Mouse (Mus musculus) stomach, embryonic 15.5 days (tissue): ENCODE measurements around the gene Pla2g15. TPM values are rescaled to one million over a fixed set of nuclear protein-coding genes. Genes with fewer than 3 reads are reported as not detected.

Experiments used
- ATAC-seq: fragments of 200-750 bp; cut with Nextera tagmentation; 2 replicates; pipeline ENCODE4 v1.8.0; 2017; ENCODE audit warnings: low read depth, moderate number of reproducible peaks, moderate TSS enrichment; ENCODE audit not compliant: insufficient read depth, low FRiP score
- H3K27ac ChIP-seq: fragments of 300-500 bp; sonication (generic); 2 replicates; pipeline ENCODE4 v1.5.1; 2015; ENCODE audit warnings: mild to moderate bottlenecking, inconsistent platforms
- H3K27me3 ChIP-seq: fragments of 300-500 bp; sonication (generic); replicated peaks from 2 replicates; pipeline ENCODE4 v1.6.1; 2015; ENCODE audit warnings: inconsistent platforms
- H3K36me3 ChIP-seq: fragments of 300-500 bp; sonication (generic); 2 replicates; pipeline ENCODE4 v1.6.1; 2015; ENCODE audit warnings: inconsistent platforms
- H3K4me1 ChIP-seq: fragments of 300-500 bp; sonication (generic); 2 replicates; pipeline ENCODE4 v1.6.1; 2015; ENCODE audit warnings: inconsistent platforms
- H3K4me2 ChIP-seq: fragments of 300-500 bp; sonication (generic); 2 replicates; pipeline ENCODE4 v1.6.1; 2015; ENCODE audit warnings: mild to moderate bottlenecking, inconsistent platforms
- H3K4me3 ChIP-seq: fragments of 300-500 bp; sonication (generic); replicated peaks from 2 replicates; pipeline ENCODE4 v1.5.1; 2015; ENCODE audit warnings: inconsistent platforms
- H3K9ac ChIP-seq: fragments of 300-500 bp; sonication (generic); 2 replicates; pipeline ENCODE4 v1.6.1; 2015; ENCODE audit warnings: inconsistent platforms
- H3K9me3 ChIP-seq: fragments of 300-500 bp; sonication (generic); 2 replicates; pipeline ENCODE4 v1.6.1; 2016; ENCODE audit warnings: inconsistent platforms
- WGBS: fragments of 180-500 bp; shearing (Covaris S2); methylation state at CpG from one replicate; pipeline ENCODE4 v1.1.7; 2015; 5-methylcytosine and 5-hydroxymethylcytosine counted together
- polyA plus RNA-seq: library from polyadenylated mRNA; unstranded; fragments of >200 nt; fragmentation: Nextera tagmentation; extraction: Ambion mirVana; gene quantifications from 2 replicates; pipeline ENCODE4 v1.2.1, GENCODE M21; 2015

The Pla2g15 gene
- 11.9 and 12.3 TPM in 2 replicates for polyA plus RNA-seq

GRCm38 (mm10) chr8:106149801-106150652 is at the start of gene Pla2g15:
Gene Pla2g15, plus strand, starts transcription at chr8:106150399.
- Histone ChIP-seq H3K4me3 (peak within 1 kb of the TSS; percentile 63), H3K27me3 (no peaks in the 10 kb centered on the region), H3K9me3 (no peaks in the 10 kb centered on the region), H3K27ac (peak within 1 kb of the TSS; percentile 45; the same call in 1 of the 2 replicates), H3K9ac (peak within 1 kb of the TSS; percentile 45), H3K36me3 (no peaks in the 10 kb centered on the region), H3K4me1 (peaks cover 7% of the 10 kb centered on the region; the same call in 1 of the 2 replicates), H3K4me2 (peak within 1 kb of the TSS; percentile 80)
- ATAC-seq, result peak; percentile 96
- under 1% methylated on average over 38 of the region's 38 CpGs for WGBS

GRCm38 (mm10) chr8:106102321-106102720 is 47.9 kb upstream of the Pla2g15 start:
- no peaks in the 10 kb centered on the region for H3K9me3 ChIP-seq

GRCm38 (mm10) chr8:106103888-106104287 is 46.3 kb upstream of the Pla2g15 start:
- WGBS, result 84% methylated on average over 2 of the region's 2 CpGs
- Histone ChIP-seq H3K9ac (no peak overlapping the region), H3K27me3 (no peaks in the 10 kb centered on the region), H3K4me3 (no peak overlapping the region), H3K4me2 (no peak overlapping the region), H3K9me3 (no peaks in the 10 kb centered on the region), H3K4me1 (no peaks in the 10 kb centered on the region), H3K27ac (no peak overlapping the region), H3K36me3 (peaks cover 18% of the 10 kb centered on the region)
- ATAC-seq, result no peak

More at GRCm38 (mm10) chr8:106102321-106102720, 47.9 kb upstream of the Pla2g15 start:
- H3K36me3 ChIP-seq, result peaks cover 9% of the 10 kb centered on the region
- ATAC-seq, result no peak
- H3K4me3 ChIP-seq, result no peak overlapping the region
- H3K4me2 ChIP-seq, result no peak overlapping the region
- H3K9ac ChIP-seq, result no peak overlapping the region
- H3K4me1 ChIP-seq, result no peaks in the 10 kb centered on the region
- 86% methylated on average over 4 of the region's 4 CpGs for WGBS
- no peak overlapping the region for H3K27ac ChIP-seq
- H3K27me3 ChIP-seq, result no peaks in the 10 kb centered on the region

- Histone ChIP-seq H3K4me2 (no peak overlapping the region), H3K9me3 (no peaks in the 10 kb centered on the region), H3K36me3 (peaks cover 28% of the 10 kb centered on the region), H3K4me1 (no peaks in the 10 kb centered on the region), H3K9ac (no peak overlapping the region), H3K27me3 (no peaks in the 10 kb centered on the region), H3K27ac (no peak overlapping the region), H3K4me3 (no peak overlapping the region)
- no peak for ATAC-seq
- WGBS, result 73% methylated on average over 1 of the region's 1 CpGs
These were observed 44.0 kb upstream of the Pla2g15 start for GRCm38 (mm10) chr8:106106193-106106592.

GRCm38 (mm10) chr8:106108080-106108479 is 42.1 kb upstream of the Pla2g15 start:
- WGBS, result 92% methylated on average over 4 of the region's 4 CpGs
- Histone ChIP-seq H3K4me2 (no peak overlapping the region), H3K9me3 (no peaks in the 10 kb centered on the region), H3K4me1 (no peaks in the 10 kb centered on the region), H3K9ac (no peak overlapping the region), H3K27ac (no peak overlapping the region), H3K27me3 (no peaks in the 10 kb centered on the region), H3K4me3 (no peak overlapping the region), H3K36me3 (peaks cover 27% of the 10 kb centered on the region)
- ATAC-seq, result no peak

GRCm38 (mm10) chr8:106108729-106109128 is 41.5 kb upstream of the Pla2g15 start:
- no peak for ATAC-seq
- H3K9me3 ChIP-seq, result no peaks in the 10 kb centered on the region
- H3K4me3 ChIP-seq, result no peak overlapping the region
- H3K36me3 ChIP-seq, result peaks cover 27% of the 10 kb centered on the region
- WGBS, result 94% methylated on average over 3 of the region's 3 CpGs
- H3K4me2 ChIP-seq, result no peak overlapping the region
- H3K9ac ChIP-seq, result no peak overlapping the region
- H3K27me3 ChIP-seq, result no peaks in the 10 kb centered on the region
- H3K27ac ChIP-seq, result no peak overlapping the region
- no peaks in the 10 kb centered on the region for H3K4me1 ChIP-seq

- no peaks in the 10 kb centered on the region for H3K4me1 ChIP-seq
- H3K9me3 ChIP-seq, result no peaks in the 10 kb centered on the region
- WGBS, result 76% methylated on average over 2 of the region's 2 CpGs
- no peak for ATAC-seq
- peaks cover 22% of the 10 kb centered on the region; the same call in 1 of the 2 replicates for H3K36me3 ChIP-seq
- H3K4me2 ChIP-seq, result no peak overlapping the region
- no peaks in the 10 kb centered on the region for H3K27me3 ChIP-seq
- H3K9ac ChIP-seq, result no peak overlapping the region
- H3K4me3 ChIP-seq, result no peak overlapping the region
- no peak overlapping the region for H3K27ac ChIP-seq
These were observed 38.2 kb upstream of the Pla2g15 start for GRCm38 (mm10) chr8:106112041-106112440.

- no peaks in the 10 kb centered on the region for H3K4me1 ChIP-seq
- no peak overlapping the region for H3K4me3 ChIP-seq
- H3K4me2 ChIP-seq, result no peak overlapping the region
- no peak overlapping the region for H3K27ac ChIP-seq
- H3K36me3 ChIP-seq, result peaks cover 22% of the 10 kb centered on the region; the same call in 1 of the 2 replicates
- H3K9ac ChIP-seq, result no peak overlapping the region
- WGBS, result 92% methylated on average over 1 of the region's 1 CpGs
- no peaks in the 10 kb centered on the region for H3K27me3 ChIP-seq
- no peaks in the 10 kb centered on the region for H3K9me3 ChIP-seq
- no peak for ATAC-seq
These were observed 37.7 kb upstream of the Pla2g15 start for GRCm38 (mm10) chr8:106112514-106112913.

- no peak overlapping the region for H3K27ac ChIP-seq
- H3K4me2 ChIP-seq, result no peak overlapping the region
- WGBS, result 92% methylated on average over 3 of the region's 3 CpGs
- no peak for ATAC-seq
- peaks cover 8% of the 10 kb centered on the region; the same call in 1 of the 2 replicates for H3K36me3 ChIP-seq
- no peak overlapping the region for H3K4me3 ChIP-seq
- H3K4me1 ChIP-seq, result no peaks in the 10 kb centered on the region
- H3K27me3 ChIP-seq, result no peaks in the 10 kb centered on the region
- H3K9ac ChIP-seq, result no peak overlapping the region
- H3K9me3 ChIP-seq, result no peaks in the 10 kb centered on the region
These were observed 34.3 kb upstream of the Pla2g15 start for GRCm38 (mm10) chr8:106115897-106116296.

- Histone ChIP-seq H3K4me1 (no peaks in the 10 kb centered on the region), H3K36me3 (peaks cover 5% of the 10 kb centered on the region; the same call in 1 of the 2 replicates), H3K27ac (no peak overlapping the region), H3K9ac (no peak overlapping the region), H3K4me3 (no peak overlapping the region), H3K27me3 (no peaks in the 10 kb centered on the region), H3K9me3 (no peaks in the 10 kb centered on the region), H3K4me2 (no peak overlapping the region)
- ATAC-seq, result no peak
- 83% methylated on average over 3 of the region's 3 CpGs for WGBS
These were observed 26.8 kb upstream of the Pla2g15 start for GRCm38 (mm10) chr8:106123443-106123842.

GRCm38 (mm10) chr8:106126055-106126454 is 24.1 kb upstream of the Pla2g15 start:
- Histone ChIP-seq H3K4me3 (no peak overlapping the region), H3K4me1 (no peaks in the 10 kb centered on the region), H3K27ac (no peak overlapping the region), H3K27me3 (no peaks in the 10 kb centered on the region), H3K36me3 (peaks cover 14% of the 10 kb centered on the region; the same call in 1 of the 2 replicates), H3K9me3 (no peaks in the 10 kb centered on the region), H3K9ac (no peak overlapping the region), H3K4me2 (no peak overlapping the region)
- WGBS, result 87% methylated on average over 1 of the region's 1 CpGs
- no peak for ATAC-seq

- H3K4me1 ChIP-seq, result no peaks in the 10 kb centered on the region
These were observed 23.1 kb upstream of the Pla2g15 start for GRCm38 (mm10) chr8:106127054-106127453.

More at GRCm38 (mm10) chr8:106127054-106127453, 23.1 kb upstream of the Pla2g15 start:
- Histone ChIP-seq H3K4me2 (no peak overlapping the region), H3K27me3 (no peaks in the 10 kb centered on the region), H3K36me3 (peaks cover 14% of the 10 kb centered on the region; the same call in 1 of the 2 replicates), H3K9ac (no peak overlapping the region), H3K4me3 (no peak overlapping the region), H3K27ac (no peak overlapping the region), H3K9me3 (no peaks in the 10 kb centered on the region)
- ATAC-seq, result no peak
- WGBS, result 72% methylated on average over 3 of the region's 3 CpGs
